Mouse (Mus musculus): Measurements from ENCODE around the gene Acvr1c. TPM values are rescaled to one million over a fixed set of nuclear protein-coding genes. Genes with fewer than 3 reads are reported as not detected.

The Acvr1c gene
- polyA plus RNA-seq, 1 experiment: 25.4 TPM

Other genes starting within 250 kb of the Acvr1c start
- 1.6 and 2.4 TPM in 2 replicates for gene Cytip, start 162.4 kb downstream of the Acvr1c start, polyA plus RNA-seq (2012; ENCODE audit: insufficient read depth, insufficient read length, missing spikeins)
- gene Gm17409, start 112.2 kb upstream of the Acvr1c start, polyA plus RNA-seq (2012; ENCODE audit: insufficient read depth, insufficient read length, missing spikeins): not detected in 2 replicates
- gene Acvr1, start 209.3 kb upstream of the Acvr1c start, polyA plus RNA-seq (2012; ENCODE audit: insufficient read depth, insufficient read length, missing spikeins): 5.0 and 7.7 TPM in 2 replicates
- gene Upp2, start 209.4 kb upstream of the Acvr1c start, polyA plus RNA-seq (2012; ENCODE audit: insufficient read depth, insufficient read length, missing spikeins): 17.8 and 18.8 TPM in 2 replicates

Data from brown adipose tissue, adult 24 weeks (tissue).